Mouse (Mus musculus) kidney, postnatal 4 days (tissue): Measurements from ENCODE around the gene Chst11.

Experiments used
- DNase-seq, 2 experiments: peaks; one replicate each; pipeline ENCODE4 v3.0.0; 2021; ENCODE audit warnings: mixed read lengths in 2 of 2

Gene Chst11

GRCm38 (mm10) chr10:83182573-83182960 lies 197.3 kb downstream of the Chst11 start:
- DNase-seq, result peak; percentile 88 to 90

- no peak for DNase-seq
Observed at GRCm38 (mm10) chr10:83183634-83184479, 198.6 kb downstream of the Chst11 start.

DNA sequence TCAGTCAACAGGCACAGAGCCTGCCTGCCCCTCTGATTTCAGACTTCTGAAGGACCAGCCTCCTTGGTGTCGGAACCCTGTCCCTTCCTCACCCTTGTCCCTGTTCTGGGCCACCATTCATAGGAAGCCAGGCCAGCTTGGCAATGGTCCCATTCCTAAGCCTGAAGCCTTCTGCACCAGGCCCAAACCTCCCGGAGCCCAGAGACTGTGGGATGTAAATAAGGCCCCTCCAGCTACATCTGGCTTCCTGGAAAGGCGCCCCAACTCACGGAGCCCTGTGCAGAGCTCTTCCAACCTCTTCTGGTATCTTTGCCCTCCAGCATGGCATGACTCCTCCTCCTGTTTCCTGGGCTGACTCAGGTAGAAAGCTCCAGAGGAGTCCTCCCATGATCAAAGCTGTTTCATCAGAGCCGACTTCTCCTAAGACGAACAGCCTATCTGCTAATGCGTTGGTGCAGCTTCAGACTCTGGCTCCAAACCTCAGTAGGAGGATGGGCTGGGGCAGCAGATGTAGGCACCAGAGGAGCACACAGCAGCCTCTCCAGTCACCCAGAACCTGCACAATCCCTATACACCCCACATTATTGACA lies 199.3 kb downstream of the Chst11 start:
- DNase-seq, result peak; percentile 57 to 59

DNA sequence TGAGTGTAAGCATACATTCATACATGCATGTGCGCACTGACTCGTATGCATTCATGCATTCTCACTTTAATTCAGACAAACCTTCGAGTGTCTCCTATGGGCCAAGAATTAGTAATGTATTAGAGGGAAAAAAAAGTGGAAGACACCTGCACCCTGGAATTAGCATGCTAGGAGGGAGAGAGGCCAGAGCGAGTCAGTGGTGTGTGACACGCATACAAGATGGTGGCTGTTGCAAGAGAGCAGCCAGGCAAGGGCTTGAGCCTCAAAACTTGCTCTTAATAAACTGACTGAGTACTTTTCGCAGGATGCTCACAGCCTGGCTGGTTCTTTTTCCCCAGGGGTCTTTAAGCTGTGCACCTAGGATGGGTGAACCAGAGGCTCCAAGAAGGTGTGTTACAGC lies 199.8 kb downstream of the Chst11 start:
- peak; percentile 33 to 63 for DNase-seq

- DNase-seq, result no peak
Observed at GRCm38 (mm10) chr10:83186167-83186566, 200.9 kb downstream of the Chst11 start.

GRCm38 (mm10) chr10:83186984-83187383 lies 201.7 kb downstream of the Chst11 start:
- DNase-seq, result no peak

DNA sequence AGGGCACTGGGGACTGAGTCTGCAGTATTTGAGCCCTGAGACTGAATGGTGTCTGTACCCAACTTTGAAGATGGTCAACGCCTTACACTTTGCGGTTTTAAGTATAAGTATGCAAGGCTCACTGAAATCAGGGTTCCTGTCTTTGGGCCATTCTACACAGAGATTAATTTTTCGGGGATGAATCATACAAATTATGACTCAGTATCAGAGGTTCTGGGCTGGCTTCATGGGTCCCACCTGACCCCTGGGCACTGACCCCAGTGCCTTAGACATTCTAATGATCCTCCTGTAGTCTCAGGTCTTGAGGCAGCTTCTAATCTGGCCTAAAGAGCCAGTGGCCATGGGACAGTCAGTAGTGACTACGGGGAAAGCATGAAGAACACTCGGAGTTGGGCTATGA lies 203.8 kb downstream of the Chst11 start:
- no peak for DNase-seq

- peak in 1 of 2 experiments; percentile 15 for DNase-seq
Observed at GRCm38 (mm10) chr10:83191476-83191875, 206.2 kb downstream of the Chst11 start.

DNA sequence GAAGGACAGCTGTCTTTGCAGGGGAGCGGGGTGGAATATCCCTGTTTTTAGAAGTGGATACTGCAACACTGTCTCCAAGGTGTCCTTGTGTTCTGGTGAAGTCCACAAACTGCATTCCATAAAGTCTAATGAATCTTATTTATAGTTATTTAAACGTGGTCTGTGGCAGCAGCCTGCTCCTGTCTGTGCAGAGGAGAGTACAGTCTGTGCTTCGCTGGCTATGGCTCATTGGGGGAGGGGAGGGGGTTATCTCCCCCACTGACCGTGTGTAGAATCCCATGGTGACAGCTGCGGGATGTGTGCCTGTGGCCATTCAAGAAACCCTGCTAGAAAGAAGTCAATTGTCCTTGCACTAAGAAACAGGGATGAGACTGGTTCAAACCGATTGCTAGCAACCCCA lies 206.7 kb downstream of the Chst11 start:
- DNase-seq, result no peak

DNA sequence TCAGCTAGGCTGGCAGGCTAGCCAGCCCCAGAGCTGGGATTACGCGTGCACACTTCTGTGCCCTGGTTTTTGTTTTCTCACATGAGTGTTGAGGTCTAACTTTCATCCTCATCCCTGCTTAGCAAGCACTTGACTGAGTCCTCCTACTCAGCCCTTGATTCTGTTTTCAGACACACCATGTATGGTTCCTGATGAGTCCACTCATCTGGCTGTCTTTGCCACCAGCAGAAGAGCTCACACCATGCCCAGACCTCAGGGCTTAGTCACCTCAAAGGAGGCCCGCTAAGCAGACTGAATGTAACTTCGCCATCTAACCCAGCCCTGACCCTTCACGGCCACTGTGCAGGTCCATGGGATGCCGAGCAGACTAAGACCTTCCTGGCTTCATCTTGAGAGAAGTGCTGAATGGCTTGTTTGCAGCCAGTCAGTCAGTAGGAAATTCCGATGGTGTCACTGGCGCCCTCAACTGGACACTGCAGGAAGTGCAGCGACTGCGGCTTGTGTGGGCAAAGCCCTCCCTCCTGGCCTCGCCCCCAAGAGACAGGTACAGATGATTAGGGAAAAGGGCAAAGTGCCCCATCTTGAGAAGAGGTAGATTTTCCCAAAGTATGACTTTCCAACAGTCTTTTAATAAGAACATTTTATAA lies 212.5 kb downstream of the Chst11 start:
- peak; percentile 86 to 87 for DNase-seq

DNA sequence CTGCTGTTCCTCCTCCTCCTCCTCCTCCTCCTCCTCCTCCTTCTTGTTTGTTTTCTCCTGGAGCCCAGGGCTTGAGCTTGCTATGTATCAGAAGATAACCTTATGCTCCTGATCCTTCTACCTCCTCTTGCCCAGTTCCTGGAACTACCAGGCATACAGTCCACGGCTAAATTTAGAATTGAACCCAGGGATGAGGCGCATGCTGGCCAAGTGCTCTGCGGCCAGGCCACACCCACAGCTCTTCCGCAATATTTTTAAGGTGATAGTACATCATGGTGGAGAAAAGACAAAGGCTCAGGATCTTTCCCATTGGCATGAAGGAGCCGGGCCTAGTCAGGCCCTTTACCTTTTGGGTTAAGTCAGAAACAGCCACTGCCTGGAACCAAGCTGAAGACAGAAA lies 213.4 kb downstream of the Chst11 start:
- no peak for DNase-seq

- DNase-seq, result no peak
Observed at GRCm38 (mm10) chr10:83199290-83199689, 214.0 kb downstream of the Chst11 start.

DNA sequence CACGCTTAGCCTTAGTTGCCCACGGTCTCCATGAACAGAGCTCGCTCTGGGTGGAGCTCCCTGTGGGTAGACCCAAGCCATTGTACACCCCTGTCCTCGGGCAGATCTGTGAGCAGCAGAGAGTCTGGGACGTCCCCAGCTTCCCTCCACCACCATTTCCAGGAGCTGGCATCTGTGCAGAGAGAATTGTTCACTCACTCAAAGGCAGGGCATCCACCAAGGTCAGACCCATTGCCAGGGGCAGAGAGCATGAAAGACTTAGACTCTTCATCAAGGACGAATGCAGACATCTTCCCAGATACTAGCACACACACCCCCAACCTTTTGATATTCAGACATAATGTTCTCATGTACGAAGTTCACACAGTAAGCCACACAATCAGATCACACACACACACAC lies 216.2 kb downstream of the Chst11 start:
- no peak for DNase-seq

GRCm38 (mm10) chr10:83202906-83203702 lies 217.8 kb downstream of the Chst11 start:
- DNase-seq, result no peak

- no peak for DNase-seq
Observed at GRCm38 (mm10) chr10:83208436-83208835, 223.1 kb downstream of the Chst11 start.

DNA sequence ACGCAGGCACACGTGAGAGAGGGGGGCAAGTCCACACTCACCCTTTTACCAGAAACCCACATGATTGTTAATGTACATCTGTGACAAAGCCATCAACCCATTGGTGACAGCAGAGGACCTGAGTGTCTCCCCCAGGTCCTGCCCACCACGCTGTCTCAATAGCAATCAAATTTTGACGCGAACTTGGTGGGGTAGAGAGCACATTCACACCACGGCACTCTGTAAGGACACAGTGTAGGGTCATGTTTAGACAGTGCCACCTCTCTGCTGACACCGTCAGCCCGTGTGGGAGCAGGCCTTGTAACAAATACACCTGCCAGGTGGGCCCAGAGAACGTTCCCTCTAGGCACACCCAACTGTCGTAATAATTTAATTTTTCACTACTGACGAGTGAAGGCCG lies 224.1 kb downstream of the Chst11 start:
- no peak for DNase-seq

DNA sequence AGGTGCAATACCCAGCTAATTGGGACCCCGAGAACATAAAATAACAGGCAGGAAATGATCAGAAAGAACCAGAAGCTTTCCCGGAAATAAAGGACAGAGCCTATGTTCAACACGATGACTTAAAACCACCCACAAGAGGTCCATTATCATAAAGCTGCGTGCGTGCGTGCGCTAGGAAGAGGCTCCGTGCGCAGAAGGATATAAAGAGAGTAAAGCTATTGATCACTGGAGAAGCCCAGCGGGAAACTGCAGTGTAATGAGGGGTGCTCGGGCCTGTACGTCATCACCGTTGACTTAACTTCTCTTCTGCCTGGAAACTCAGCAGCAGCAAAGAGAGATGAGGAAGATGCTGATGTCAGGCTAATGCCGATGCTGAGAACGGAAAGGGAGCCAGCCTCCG lies 224.8 kb downstream of the Chst11 start:
- DNase-seq, result no peak

DNA sequence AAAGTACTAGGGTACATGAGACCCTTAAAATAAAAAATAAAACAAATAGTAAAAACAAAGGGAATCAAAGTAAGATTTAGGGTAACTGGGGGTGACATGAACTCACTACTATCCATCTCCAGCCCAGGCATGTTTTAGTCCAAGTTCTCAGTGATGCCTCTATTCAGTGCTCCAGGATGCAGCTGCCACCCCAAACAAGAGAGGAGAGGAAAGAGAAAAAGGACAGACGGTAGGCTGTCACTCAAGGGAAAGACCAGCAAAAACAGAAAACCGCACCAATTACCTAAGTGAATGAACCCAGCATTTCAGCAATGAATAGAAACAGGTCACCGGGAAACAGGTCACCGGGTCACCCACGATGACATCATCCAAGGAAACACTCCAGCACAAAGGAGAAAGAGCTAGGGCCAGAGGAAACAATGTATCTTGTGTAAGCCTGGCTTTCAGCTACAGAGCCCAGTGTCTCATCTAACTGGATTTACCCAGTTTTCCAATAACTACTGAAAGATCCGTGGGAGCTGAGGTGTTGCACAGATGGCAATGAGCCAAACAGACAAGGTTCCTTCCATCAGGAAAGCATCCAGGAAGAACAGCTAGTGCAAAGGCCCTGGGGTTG lies 225.8 kb downstream of the Chst11 start:
- DNase-seq, result no peak

DNA sequence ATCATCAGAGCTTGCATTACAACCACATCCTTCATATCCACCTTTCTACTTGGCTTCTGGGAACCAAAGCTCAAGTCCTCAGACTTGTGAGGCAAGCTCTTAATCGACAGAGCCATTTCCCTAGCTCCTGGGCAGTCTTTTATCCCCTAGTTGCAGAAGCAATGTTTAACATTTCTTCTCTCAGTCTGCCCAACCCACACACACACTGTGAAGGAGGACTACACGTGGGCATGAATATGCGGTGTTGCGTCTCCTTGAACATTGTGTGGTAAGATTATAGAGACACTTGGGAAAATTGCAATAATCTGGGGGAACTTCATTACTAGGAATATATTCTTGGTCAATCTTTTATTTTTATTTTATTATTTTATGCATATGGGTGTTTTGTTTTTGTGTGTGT lies 227.3 kb downstream of the Chst11 start:
- no peak for DNase-seq

- DNase-seq, result no peak
Observed at GRCm38 (mm10) chr10:83215559-83215958, 230.3 kb downstream of the Chst11 start.

DNA sequence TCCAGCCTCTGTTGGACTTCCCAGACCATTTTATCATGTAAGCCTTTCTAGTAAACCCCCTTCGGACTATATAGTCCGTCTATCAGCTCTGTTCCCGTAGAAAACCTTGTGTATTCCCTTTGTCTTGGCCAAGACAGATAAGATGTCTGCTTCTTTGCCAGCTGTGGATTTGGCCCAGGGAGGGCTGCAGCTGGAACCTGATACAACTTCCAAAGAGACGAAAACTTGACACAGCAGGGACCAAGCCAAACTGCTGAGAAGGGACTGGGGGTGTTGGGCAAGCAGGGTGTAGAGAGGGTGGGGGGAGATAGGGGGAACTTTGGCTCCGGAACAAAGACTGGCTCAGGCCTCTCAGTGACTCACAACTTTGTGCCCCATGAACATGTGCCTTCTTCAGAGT lies 232.0 kb downstream of the Chst11 start:
- no peak for DNase-seq

DNA sequence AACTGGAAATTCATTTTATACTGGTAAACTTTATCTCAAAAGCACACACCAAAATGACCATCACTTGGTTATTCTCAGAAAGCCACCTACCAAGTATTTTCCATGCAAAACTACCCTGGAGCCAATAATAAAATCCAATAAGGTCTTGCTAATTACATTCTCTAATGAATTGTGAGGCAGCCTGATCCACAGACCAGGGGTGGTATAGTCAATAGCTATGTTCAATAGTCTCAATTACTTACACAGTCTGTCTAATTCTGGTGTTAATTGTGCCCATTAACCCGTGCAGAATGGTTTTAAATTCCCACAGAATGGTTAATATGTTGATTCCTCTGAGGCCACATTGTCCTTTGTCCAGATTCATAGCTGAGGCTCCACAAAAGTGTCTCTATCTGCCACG lies 233.5 kb downstream of the Chst11 start:
- DNase-seq, result no peak

DNA sequence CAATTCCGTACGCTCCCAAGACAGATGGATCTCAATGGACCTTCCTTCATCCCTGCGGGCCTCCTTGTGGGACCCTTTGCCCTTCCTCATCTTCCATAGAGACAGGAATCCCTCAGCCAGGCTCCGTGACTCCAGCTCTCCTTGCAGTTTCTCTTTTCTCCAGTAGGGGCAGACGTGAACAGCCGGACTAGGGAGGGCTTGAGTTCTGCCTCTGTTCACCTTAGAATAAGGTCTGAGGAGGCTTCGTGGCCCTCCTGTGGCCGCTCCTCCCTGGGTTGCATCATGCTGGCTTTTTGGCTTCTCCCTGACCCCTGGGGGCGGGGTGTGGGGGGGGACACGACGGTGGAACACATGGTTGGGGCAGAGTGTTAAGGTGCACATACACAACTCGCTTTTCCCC lies 234.4 kb downstream of the Chst11 start:
- DNase-seq, result peak; percentile 68 to 72
